Mouse (Mus musculus) ES-Bruce4 (cell line): ENCODE measurements at regions not wholly inside any gene's neighbourhood (a gene's known extent, or its start where the extent isn't known, plus 50 kb on each side); places are given as distances from the start of the nearest gene placed in this dataset.
"Not testable (repeated sequence)": the region's sequence is repeated elsewhere in the genome, so short reads cannot be mapped to it uniquely, and the experiment has no call there.

Source experiments
- H3K27ac ChIP-seq: 2 replicates; pipeline ENCODE4 v1.5.1; 2012; ENCODE audit warnings: low read length, inconsistent platforms; ENCODE audit not compliant: insufficient read depth
- H3K27me3 ChIP-seq: 2 replicates; pipeline ENCODE4 v1.6.1; 2012; ENCODE audit warnings: mild to moderate bottlenecking, low read length, inconsistent platforms; ENCODE audit not compliant: control insufficient read depth, poor library complexity, insufficient read depth, severe bottlenecking
- H3K36me3 ChIP-seq: 2 replicates; pipeline ENCODE4 v1.6.1; 2012; ENCODE audit warnings: inconsistent platforms, mild to moderate bottlenecking, low read length, moderate library complexity; ENCODE audit not compliant: control insufficient read depth, poor library complexity, insufficient read depth, severe bottlenecking
- H3K4me1 ChIP-seq: one replicate; pipeline ENCODE4 v1.8.1; 2011; ENCODE audit warnings: low read length; ENCODE audit not compliant: control insufficient read depth, insufficient read depth
- H3K4me3 ChIP-seq: 2 replicates; pipeline ENCODE4 v1.5.1; 2011; ENCODE audit warnings: low read depth, mild to moderate bottlenecking, low read length
- H3K9ac ChIP-seq: 2 replicates; pipeline ENCODE4 v1.6.1; 2012; ENCODE audit warnings: low read depth, mild to moderate bottlenecking, inconsistent platforms; ENCODE audit not compliant: poor library complexity, severe bottlenecking
- H3K9me3 ChIP-seq: replicated peaks from 2 replicates; pipeline ENCODE4 v1.6.1; 2012; ENCODE audit warnings: mild to moderate bottlenecking, low read length, inconsistent platforms; ENCODE audit not compliant: control insufficient read depth, poor library complexity, insufficient read depth, severe bottlenecking
- CTCF ChIP-seq: IDR thresholded peaks from one replicate; pipeline ENCODE4 v1.8.1; 2011; ENCODE audit warnings: low read depth, low read length
- EP300 ChIP-seq: IDR thresholded peaks from 2 replicates; pipeline ENCODE4 v1.6.1; 2011; ENCODE audit warnings: low read depth, low read length; ENCODE audit not compliant: insufficient read depth
- POLR2A ChIP-seq: IDR thresholded peaks from one replicate; pipeline ENCODE4 v1.8.1; 2011; ENCODE audit warnings: low read length; ENCODE audit not compliant: insufficient read depth

DNA sequence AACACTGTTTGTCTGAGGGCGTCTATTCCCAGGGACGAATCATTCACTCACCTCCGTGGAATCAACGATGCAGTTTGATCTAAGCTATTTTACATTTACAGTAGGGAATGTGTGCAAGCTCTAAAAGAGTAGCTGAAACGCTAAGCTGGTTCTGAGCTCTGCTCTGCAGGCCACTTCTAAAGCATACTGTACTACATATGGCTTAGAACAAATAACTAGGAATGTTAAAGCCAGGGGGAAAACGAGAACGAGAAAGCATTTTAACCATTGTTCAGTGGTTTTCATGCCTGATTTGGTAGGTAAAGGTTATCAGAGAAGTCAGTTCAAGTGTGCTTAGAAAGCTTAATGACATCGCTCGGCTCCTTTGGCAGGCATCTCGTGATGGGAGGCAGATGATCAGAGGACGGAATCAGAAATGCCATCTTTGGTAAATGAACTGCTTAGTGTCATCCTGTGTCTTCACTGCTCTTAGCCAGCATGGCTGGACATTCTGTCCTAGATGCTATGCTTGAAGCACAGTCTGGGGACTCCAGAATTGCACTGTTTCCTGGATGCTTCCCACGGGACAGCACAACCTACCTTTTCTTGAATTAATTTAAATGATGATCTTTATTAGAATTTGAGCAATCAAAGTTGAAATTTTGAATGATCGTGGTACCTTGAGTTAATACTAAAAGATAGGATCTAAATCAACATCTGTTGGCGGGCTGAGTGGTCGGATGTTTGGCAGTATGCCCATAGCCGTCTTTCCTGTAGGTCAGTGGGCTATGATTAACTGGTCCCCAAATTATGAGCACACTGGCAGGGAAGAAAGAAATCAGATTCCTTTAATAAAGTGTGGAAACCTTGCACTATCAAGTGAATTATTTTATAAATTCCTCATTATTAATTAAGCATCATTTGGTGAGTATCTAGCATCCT lies 495.2 kb downstream of the Hace1 start:
- H3K4me3 ChIP-seq, result no peak overlapping the region
- no peak overlapping the region for H3K27ac ChIP-seq
- no peak overlapping the region for H3K9ac ChIP-seq
- H3K4me1 ChIP-seq, result no peaks in the 10 kb centered on the region
- TF ChIP-seq POLR2A (no peak), CTCF (no peak), EP300 (no peak)
- no peaks in the 10 kb centered on the region for H3K36me3 ChIP-seq
- no peaks in the 10 kb centered on the region for H3K9me3 ChIP-seq
- H3K27me3 ChIP-seq, result no peaks in the 10 kb centered on the region

DNA sequence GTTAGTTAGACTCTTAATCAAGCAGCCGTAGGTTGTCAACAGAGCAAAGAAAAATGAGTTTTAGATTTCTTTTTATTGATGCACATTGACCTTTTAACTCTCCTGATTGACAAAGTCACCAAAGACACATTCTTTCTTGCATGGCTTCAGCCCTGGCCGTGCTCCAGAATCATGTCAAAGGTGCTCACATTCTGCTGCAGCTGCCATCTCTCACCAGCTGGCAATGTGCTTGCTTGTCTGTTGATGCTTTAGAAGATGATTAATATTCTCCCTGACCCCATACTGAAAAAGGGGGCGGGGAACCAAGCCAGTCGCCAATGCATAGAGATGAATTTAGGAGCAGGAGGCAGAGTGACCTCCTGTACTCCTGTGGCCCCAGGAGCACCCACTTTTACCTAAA lies 510.1 kb downstream of the Hace1 start:
- H3K9ac ChIP-seq, result no peak overlapping the region
- no peak overlapping the region for H3K4me3 ChIP-seq
- H3K9me3 ChIP-seq, result no peaks in the 10 kb centered on the region
- TF ChIP-seq POLR2A (no peak), CTCF (no peak), EP300 (no peak)
- no peaks in the 10 kb centered on the region for H3K36me3 ChIP-seq
- H3K27me3 ChIP-seq, result no peaks in the 10 kb centered on the region
- H3K27ac ChIP-seq, result no peak overlapping the region
- H3K4me1 ChIP-seq, result no peaks in the 10 kb centered on the region

DNA sequence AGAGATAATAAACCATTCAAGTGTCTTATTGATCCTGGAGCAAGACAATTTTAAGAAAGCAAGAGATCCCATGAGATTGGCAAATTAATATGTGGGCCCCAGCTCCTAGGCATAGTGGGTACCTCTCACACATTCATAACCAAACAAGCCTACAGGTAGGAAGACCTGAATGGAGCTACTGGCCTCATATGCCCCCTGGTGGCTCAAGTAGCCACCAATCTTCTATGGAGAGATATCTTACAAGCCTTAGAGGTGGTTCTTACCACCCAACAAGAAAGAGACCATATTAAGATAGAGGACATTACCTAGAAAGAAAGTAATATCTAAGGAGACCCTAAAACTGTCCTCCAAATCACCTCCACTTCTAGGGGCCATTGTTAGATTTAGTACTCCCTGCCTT lies 523.2 kb downstream of the Hace1 start:
- H3K4me1 ChIP-seq, result no peaks in the 10 kb centered on the region
- no peaks in the 10 kb centered on the region for H3K27me3 ChIP-seq
- no peak overlapping the region for H3K9ac ChIP-seq
- H3K9me3 ChIP-seq, result no peaks in the 10 kb centered on the region
- TF ChIP-seq CTCF, result no peak
- TF ChIP-seq EP300, result no peak
- no peak for TF ChIP-seq POLR2A
- no peaks in the 10 kb centered on the region for H3K36me3 ChIP-seq
- no peak overlapping the region for H3K27ac ChIP-seq
- H3K4me3 ChIP-seq, result no peak overlapping the region

DNA sequence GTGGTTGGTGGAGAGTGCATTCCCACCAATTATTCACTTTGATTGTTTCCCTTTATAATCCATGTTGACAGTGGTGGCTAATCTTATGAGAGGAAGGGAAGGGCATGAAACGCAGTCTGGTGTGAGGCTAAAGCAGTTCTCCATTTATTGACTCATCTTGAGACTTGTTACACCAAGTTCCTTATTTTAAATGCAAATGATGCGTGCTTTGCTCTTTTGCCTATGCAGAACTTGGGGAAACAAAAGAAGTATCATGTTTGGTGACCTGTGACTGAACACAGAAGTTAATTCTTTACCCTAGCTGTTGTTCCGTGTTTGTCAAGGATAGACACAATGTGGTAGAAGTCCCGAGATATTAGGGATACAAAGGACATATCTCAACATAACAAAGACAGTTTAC lies 531.2 kb downstream of the Hace1 start:
- no peaks in the 10 kb centered on the region for H3K27me3 ChIP-seq
- no peaks in the 10 kb centered on the region for H3K9me3 ChIP-seq
- H3K4me1 ChIP-seq, result no peaks in the 10 kb centered on the region
- no peaks in the 10 kb centered on the region for H3K36me3 ChIP-seq
- H3K9ac ChIP-seq, result no peak overlapping the region
- TF ChIP-seq EP300 (no peak), CTCF (no peak), POLR2A (no peak)
- no peak overlapping the region for H3K4me3 ChIP-seq
- no peak overlapping the region for H3K27ac ChIP-seq

DNA sequence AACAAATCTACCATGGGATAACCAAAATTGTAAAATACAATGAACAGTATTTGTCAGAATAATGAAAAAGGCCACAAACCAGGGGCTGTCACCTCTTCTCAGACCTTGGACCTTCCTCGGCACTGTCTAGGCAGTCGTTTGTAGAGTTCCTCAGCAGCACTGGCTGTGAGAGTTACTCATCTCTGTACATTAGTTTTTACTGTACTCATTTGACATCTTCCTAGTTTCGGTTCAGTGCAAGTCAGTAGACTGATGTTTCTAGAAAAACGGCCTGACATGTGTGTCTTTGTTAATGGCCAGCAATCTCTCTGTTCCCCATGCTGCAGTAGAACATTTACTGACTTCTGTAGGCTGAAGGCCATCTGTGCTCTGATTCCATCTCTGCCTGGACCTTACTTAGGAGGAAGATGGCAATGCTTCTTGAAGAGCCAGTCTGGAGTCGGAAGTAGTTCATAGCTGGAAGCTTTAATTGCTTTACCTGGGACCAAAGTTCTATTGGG lies 537.1 kb downstream of the Hace1 start:
- Histone ChIP-seq H3K36me3 (no peaks in the 10 kb centered on the region), H3K9ac (no peak overlapping the region), H3K4me3 (no peak overlapping the region), H3K9me3 (no peaks in the 10 kb centered on the region), H3K27ac (no peak overlapping the region), H3K4me1 (no peaks in the 10 kb centered on the region), H3K27me3 (no peaks in the 10 kb centered on the region)
- TF ChIP-seq CTCF (no peak), EP300 (no peak), POLR2A (no peak)

DNA sequence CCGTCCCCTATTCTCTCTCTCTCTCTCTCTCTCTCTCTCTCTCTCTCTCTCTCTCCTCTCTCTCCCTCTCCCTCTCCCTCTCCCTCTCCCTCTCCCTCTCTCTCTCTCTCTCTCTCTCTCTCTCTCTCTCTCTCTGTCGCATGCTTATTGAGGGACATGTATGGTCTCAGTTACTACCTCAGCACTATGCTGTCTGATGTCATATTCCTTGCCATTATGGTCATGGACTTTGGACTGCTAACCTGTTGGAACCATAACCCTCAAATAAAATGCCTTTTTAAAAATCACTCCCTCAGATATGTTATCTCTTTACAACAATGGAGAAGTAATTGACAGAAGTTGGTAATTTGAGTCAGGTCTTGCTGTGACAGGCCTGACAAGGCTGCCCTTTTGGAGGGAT lies 544.8 kb downstream of the Hace1 start:
- H3K9ac ChIP-seq, H3K27me3 ChIP-seq, H3K4me3 ChIP-seq, H3K4me1 ChIP-seq, H3K36me3 ChIP-seq, H3K9me3 ChIP-seq, H3K27ac ChIP-seq: not testable (repeated sequence)
